Mouse (Mus musculus): ENCODE results near the gene Adora3.

DNA sequence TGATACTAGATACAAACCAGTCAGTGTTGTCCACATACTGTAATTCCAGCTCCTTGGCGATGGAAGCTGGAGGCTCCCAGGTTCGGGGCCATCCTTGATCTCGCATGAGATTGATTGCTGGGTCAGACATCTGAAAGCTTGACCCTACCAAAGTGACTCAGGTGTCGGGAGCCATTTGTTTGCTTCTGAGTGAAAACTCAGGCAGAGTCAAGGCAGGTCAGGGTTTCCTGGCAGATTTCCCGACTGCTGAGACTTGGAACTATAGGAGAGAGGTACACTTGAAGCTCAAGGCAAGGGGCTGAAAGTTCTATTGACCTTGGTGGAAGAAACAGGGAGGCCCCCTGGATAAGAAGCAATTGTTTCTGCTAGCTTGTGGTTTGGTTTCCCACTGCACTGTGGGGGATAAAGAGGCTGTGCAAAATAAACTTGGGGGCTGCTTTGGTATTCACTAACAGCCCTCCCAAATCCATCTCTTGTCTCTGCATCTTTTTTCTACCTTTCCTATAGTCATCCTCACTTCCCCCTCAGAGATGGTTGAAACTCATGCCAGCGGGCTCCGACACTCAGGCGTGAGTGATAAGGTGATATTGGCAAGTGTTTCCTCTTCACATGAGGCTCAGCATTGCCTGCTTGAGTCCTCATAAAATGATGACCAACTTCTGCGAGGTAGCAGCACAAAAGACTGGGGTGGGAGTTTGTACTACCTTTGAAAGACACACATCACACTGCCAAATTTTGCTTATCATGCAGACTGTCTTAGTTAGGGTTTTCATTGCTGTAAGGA lies 41.6 kb downstream of the Adora3 start:
- no peak for TF ChIP-seq CTCF (conservative IDR thresholded peaks at IDR 0.05; ENCODE audit: insufficient read depth, insufficient read length, low read depth, low read length)
- TF ChIP-seq POLR2A (IDR thresholded peaks at IDR 0.05; ENCODE audit: low read depth, low read length), result no peak
